25 mouse cellular contexts compared by ENCODE assay signal in genomic region chr16:71062754-71063153, GRCm38 (mm10).
A peak's percentile ranks its signal among the peaks of the same experiment; 100 is the strongest.
DNase-seq lines count a peak whose midpoint lies in the region; ATAC-seq and TF ChIP-seq lines count a peak whose summit lies in the region.
"Had no signal": no experiment of that assay in that cellular context is flagged by ENCODE, and none has a peak within 500 bp of the region (broad histone marks: within the 10 kb centered on the region; RNA-seq: fewer than 3 reads in every experiment).

No protein-coding gene starts in this region.

- no peak for TF ChIP-seq CTCF in brain, embryonic 14.5 days (IDR thresholded peaks at IDR 0.05; ENCODE audit: borderline replicate concordance, extremely low read depth, insufficient read depth, insufficient read length)
- TF ChIP-seq CTCF in heart, adult 2 months (IDR thresholded peaks at IDR 0.05): no peak

- H3K4me2 ChIP-seq in forebrain, embryonic 13.5 days: no peak overlapping the region
- no peak overlapping the region for H3K4me2 ChIP-seq in forebrain, embryonic 11.5 days (ENCODE audit: low read depth, low read length, severe bottlenecking)
- H3K4me2 ChIP-seq in neural tube, embryonic 15.5 days: no peak overlapping the region
- H3K4me2 ChIP-seq in kidney, embryonic 16.5 days (replicated peaks; ENCODE audit: low read depth, low read length): no peak overlapping the region
- H3K4me2 ChIP-seq: embryonic facial prominence, embryonic 15.5 days; hindbrain, embryonic 13.5 days; liver, embryonic 13.5 days; midbrain, embryonic 12.5 days; stomach, embryonic 15.5 days had no signal

- peak; percentile 61; the same call in 1 of the 2 replicates for ATAC-seq in forebrain, embryonic 13.5 days
- no peak for ATAC-seq in forebrain, embryonic 11.5 days (replicated peaks; ENCODE audit: low FRiP score)
- peak; percentile 35; the same call in 1 of the 2 replicates for ATAC-seq in neural tube, embryonic 15.5 days (ENCODE audit: low FRiP score)
- ATAC-seq in kidney, embryonic 16.5 days (ENCODE audit: low FRiP score, low TSS enrichment): no peak
- ATAC-seq: inflammation-experienced regulatory T-cells, adult 6 months had no signal

- H3K79me2 ChIP-seq in heart, adult 2 months (replicated peaks; ENCODE audit: control insufficient read depth, insufficient read depth, low read length): no peaks in the 10 kb centered on the region

- 55% methylated on average over 3 of the region's 3 CpGs for WGBS in forebrain, embryonic 13.5 days
- 83% methylated on average over 3 of the region's 3 CpGs for WGBS in forebrain, embryonic 11.5 days
- 61% methylated on average over 3 of the region's 3 CpGs for WGBS in neural tube, embryonic 15.5 days
- 84% methylated on average over 3 of the region's 3 CpGs for WGBS in kidney, embryonic 16.5 days
- WGBS in heart, adult 2 months: 58% methylated on average over 3 of the region's 3 CpGs

- no peak for TF ChIP-seq EP300 in heart, adult 2 months (IDR thresholded peaks at IDR 0.05; ENCODE audit: insufficient read depth, low read depth, low read length)

- no peak for TF ChIP-seq POLR2A in brain, embryonic 14.5 days (IDR thresholded peaks at IDR 0.05; ENCODE audit: borderline replicate concordance, extremely low read depth, insufficient read depth, insufficient read length, poor library complexity, severe bottlenecking)
- no peak for TF ChIP-seq POLR2A in heart, adult 2 months (IDR thresholded peaks at IDR 0.05; ENCODE audit: insufficient read depth, low read depth, low read length)

- intact Hi-C loops in heart, adult 2 months (cut with DNase I): no loop called here

- no peak for DNase-seq in forebrain, embryonic 11.5 days (ENCODE audit: low spot score)
- DNase-seq in Muller cell, postnatal 12 days (ENCODE audit: inconsistent ontology term): peak; percentile 50
- peak; percentile 60 for DNase-seq in brain, embryonic 14.5 days (ENCODE audit: low read depth)
- DNase-seq in heart, adult 2 months: no peak
- DNase-seq: adrenal gland, postnatal 10 days; B cell, adult 2 months; cerebellum, adult 8-10 months; gastrocnemius, postnatal 25 days; kidney, adult 18-20 months; kidney, postnatal 25 days; layer of hippocampus, postnatal 36 days; liver, embryonic 13.5 days; lung, adult 2 months; lung, postnatal 14 days; thymus, postnatal 25 days had no signal

- H3K9me3 ChIP-seq in forebrain, embryonic 13.5 days (replicated peaks): no peaks in the 10 kb centered on the region
- no peaks in the 10 kb centered on the region for H3K9me3 ChIP-seq in forebrain, embryonic 11.5 days (ENCODE audit: control insufficient read depth, low read length)
- no peaks in the 10 kb centered on the region for H3K9me3 ChIP-seq in neural tube, embryonic 15.5 days (replicated peaks)
- H3K9me3 ChIP-seq in kidney, embryonic 16.5 days (ENCODE audit: low read length): no peaks in the 10 kb centered on the region
- H3K9me3 ChIP-seq: embryonic facial prominence, embryonic 15.5 days; hindbrain, embryonic 13.5 days; liver, embryonic 13.5 days; midbrain, embryonic 12.5 days; stomach, embryonic 15.5 days had no signal

- no peaks in the 10 kb centered on the region for H3K36me3 ChIP-seq in forebrain, embryonic 13.5 days (ENCODE audit: poor library complexity, severe bottlenecking)
- no peaks in the 10 kb centered on the region for H3K36me3 ChIP-seq in forebrain, embryonic 11.5 days (ENCODE audit: control insufficient read depth, insufficient read depth, low read length)
- H3K36me3 ChIP-seq in neural tube, embryonic 15.5 days: no peaks in the 10 kb centered on the region
- no peaks in the 10 kb centered on the region for H3K36me3 ChIP-seq in kidney, embryonic 16.5 days (ENCODE audit: insufficient read depth, low read length)
- no peaks in the 10 kb centered on the region for H3K36me3 ChIP-seq in heart, adult 2 months (ENCODE audit: control insufficient read depth, insufficient read depth, low read length)
- H3K36me3 ChIP-seq: embryonic facial prominence, embryonic 15.5 days; G1E; hindbrain, embryonic 13.5 days; liver, embryonic 13.5 days; midbrain, embryonic 12.5 days; stomach, embryonic 15.5 days had no signal

- H3K4me1 ChIP-seq in forebrain, embryonic 13.5 days: no peaks in the 10 kb centered on the region
- H3K4me1 ChIP-seq in forebrain, embryonic 11.5 days (replicated peaks; ENCODE audit: control insufficient read depth, insufficient read depth, low read length): no peaks in the 10 kb centered on the region
- peaks cover 4% of the 10 kb centered on the region; the same call in 1 of the 2 replicates for H3K4me1 ChIP-seq in neural tube, embryonic 15.5 days
- no peaks in the 10 kb centered on the region for H3K4me1 ChIP-seq in kidney, embryonic 16.5 days (ENCODE audit: insufficient read depth, low read length)
- H3K4me1 ChIP-seq in heart, adult 2 months (ENCODE audit: control insufficient read depth, insufficient read depth, low read length): no peaks in the 10 kb centered on the region
- H3K4me1 ChIP-seq: embryonic facial prominence, embryonic 15.5 days; liver, embryonic 13.5 days; midbrain, embryonic 12.5 days; stomach, embryonic 15.5 days had no signal

- H3K27ac ChIP-seq in forebrain, embryonic 13.5 days: no peak overlapping the region
- H3K27ac ChIP-seq in forebrain, embryonic 11.5 days (ENCODE audit: low read depth, low read length): no peak overlapping the region
- no peak overlapping the region for H3K27ac ChIP-seq in neural tube, embryonic 15.5 days (replicated peaks)
- H3K27ac ChIP-seq in kidney, embryonic 16.5 days (ENCODE audit: low read length): no peak overlapping the region
- H3K27ac ChIP-seq in heart, adult 2 months: no peak overlapping the region
- H3K27ac ChIP-seq: embryonic facial prominence, embryonic 15.5 days; hindbrain, embryonic 13.5 days; liver, embryonic 13.5 days; midbrain, embryonic 12.5 days; stomach, embryonic 15.5 days had no signal

- no peak overlapping the region for H3K9ac ChIP-seq in forebrain, embryonic 13.5 days
- no peak overlapping the region for H3K9ac ChIP-seq in forebrain, embryonic 11.5 days (ENCODE audit: low read length)
- no peak overlapping the region for H3K9ac ChIP-seq in neural tube, embryonic 15.5 days (replicated peaks)
- no peak overlapping the region for H3K9ac ChIP-seq in kidney, embryonic 16.5 days (replicated peaks; ENCODE audit: low read length)
- no peak overlapping the region for H3K9ac ChIP-seq in heart, adult 2 months (ENCODE audit: low read depth, low read length)
- H3K9ac ChIP-seq: embryonic facial prominence, embryonic 15.5 days; hindbrain, embryonic 13.5 days; liver, embryonic 13.5 days; midbrain, embryonic 12.5 days; stomach, embryonic 15.5 days had no signal

- no peaks in the 10 kb centered on the region for H3K27me3 ChIP-seq in forebrain, embryonic 13.5 days
- H3K27me3 ChIP-seq in forebrain, embryonic 11.5 days (ENCODE audit: control insufficient read depth, insufficient read depth, low read length): no peaks in the 10 kb centered on the region
- no peaks in the 10 kb centered on the region for H3K27me3 ChIP-seq in neural tube, embryonic 15.5 days (replicated peaks)
- H3K27me3 ChIP-seq in kidney, embryonic 16.5 days (ENCODE audit: insufficient read depth, low read length): no peaks in the 10 kb centered on the region
- H3K27me3 ChIP-seq in heart, adult 2 months (ENCODE audit: control insufficient read depth, insufficient read depth, low read length): no peaks in the 10 kb centered on the region
- H3K27me3 ChIP-seq: CH12.LX; embryonic facial prominence, embryonic 15.5 days; hindbrain, embryonic 13.5 days; liver, embryonic 13.5 days; midbrain, embryonic 12.5 days; stomach, embryonic 15.5 days had no signal

- H3K4me3 ChIP-seq in forebrain, embryonic 13.5 days: no peak overlapping the region
- H3K4me3 ChIP-seq in forebrain, embryonic 11.5 days (ENCODE audit: low read depth, low read length): no peak overlapping the region
- H3K4me3 ChIP-seq in neural tube, embryonic 15.5 days (replicated peaks): no peak overlapping the region
- no peak overlapping the region for H3K4me3 ChIP-seq in kidney, embryonic 16.5 days (ENCODE audit: low read length)
- no peak overlapping the region for H3K4me3 ChIP-seq in heart, adult 2 months
- H3K4me3 ChIP-seq: embryonic facial prominence, embryonic 15.5 days; hindbrain, embryonic 13.5 days; liver, embryonic 13.5 days; midbrain, embryonic 12.5 days; stomach, embryonic 15.5 days had no signal

Comparison
In these comparisons a context has a peak if more than half of its experiments do, and no peak if none do; other contexts are left out.
1. ATAC-seq: peak in forebrain, embryonic 13.5 days (single experiment) and neural tube, embryonic 15.5 days (single experiment); none in forebrain, embryonic 11.5 days (single experiment) and kidney, embryonic 16.5 days (single experiment).
2. DNase-seq: peak in Muller cell, postnatal 12 days (single experiment) and brain, embryonic 14.5 days (single experiment); none in forebrain, embryonic 11.5 days (single experiment) and heart, adult 2 months (0 of 2).